Mouse (Mus musculus) ES-E14 (cell line): ENCODE measurements around the gene Oxsr1.
"Not testable (repeated sequence)": the region's sequence is repeated elsewhere in the genome, so short reads cannot be mapped to it uniquely, and the experiment has no call there.

Experiments
- HCFC1 ChIP-seq: IDR thresholded peaks from 2 replicates; pipeline ENCODE4 v1.6.1; 2012; ENCODE audit warnings: low read length, inconsistent platforms, borderline replicate concordance; ENCODE audit not compliant: insufficient read depth
- MAFK ChIP-seq: IDR thresholded peaks from 2 replicates; pipeline ENCODE4 v1.6.1; 2014; ENCODE audit warnings: mild to moderate bottlenecking, low read depth, low read length, inconsistent platforms; ENCODE audit not compliant: insufficient read depth
- ZNF384 ChIP-seq: IDR thresholded peaks from 2 replicates; pipeline ENCODE4 v1.6.1; 2012; ENCODE audit warnings: low read depth, low read length, inconsistent platforms

DNA sequence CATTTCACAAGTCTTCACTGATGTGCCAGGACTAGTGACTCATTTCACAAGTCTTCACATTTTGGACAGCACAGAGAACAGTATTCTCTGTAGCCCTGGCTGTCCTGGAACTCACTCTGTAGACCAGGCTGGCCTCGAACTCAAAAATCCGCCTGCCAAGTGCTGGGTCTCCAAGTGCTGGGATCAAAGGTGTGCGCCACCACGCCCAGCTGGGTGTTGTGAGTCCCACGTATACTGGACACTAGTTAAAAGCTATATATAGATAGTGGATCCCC, 56.2 kb downstream of the Oxsr1 start:
- not testable (repeated sequence) for TF ChIP-seq HCFC1, MAFK, ZNF384
